Mouse (Mus musculus) Patski (cell line): ENCODE results near the gene Pdcl2. TPM values are rescaled to one million over a fixed set of nuclear protein-coding genes. Genes with fewer than 3 reads are reported as not detected.

ENCODE experiments used
- ATAC-seq: fragments of 100-300 bp; one replicate; pipeline ENCODE4 v1.8.0; 2021
- CTCF ChIA-PET: fragments of 350-600 bp; sonication (Branson Sonifier 250); formaldehyde crosslinking; loops from one replicate; lab custom pipeline; 2022; ENCODE audit warnings: inconsistent platforms; lab: Charles Lee
- POLR2A ChIA-PET: fragments of 350-600 bp; sonication (Branson Sonifier 250); formaldehyde crosslinking; loops from one replicate; lab custom pipeline; 2022; ENCODE audit warnings: antibody characterized with exemption, inconsistent platforms; lab: Charles Lee
- DNase-seq: peaks from one replicate; pipeline ENCODE4 v3.0.0-alpha.2; 2011; ENCODE audit warnings: low read depth, low spot score
- H3K27me3 ChIP-seq: fragments of 371-371 bp; one replicate; pipeline ENCODE4 v1.5.1; 2021
- CTCF ChIP-seq: fragments of 100-300 bp; IDR thresholded peaks from one replicate; pipeline ENCODE4 v1.5.1; 2021
- in situ Hi-C: fragments of 300-500 bp; cut with MboI; formaldehyde crosslinking; loops from 3 replicates; pipeline ENCODE4 v1.11.1; 2018; ENCODE audit warnings: low pct_unique_long_range_greater_than_20kb, mixed read lengths
- polyA plus RNA-seq: library from polyadenylated mRNA; unstranded; gene quantifications from one replicate; pipeline ENCODE4 v1.2.3, GENCODE M21; 2021

Gene Pdcl2
- polyA plus RNA-seq = not detected

DNA sequence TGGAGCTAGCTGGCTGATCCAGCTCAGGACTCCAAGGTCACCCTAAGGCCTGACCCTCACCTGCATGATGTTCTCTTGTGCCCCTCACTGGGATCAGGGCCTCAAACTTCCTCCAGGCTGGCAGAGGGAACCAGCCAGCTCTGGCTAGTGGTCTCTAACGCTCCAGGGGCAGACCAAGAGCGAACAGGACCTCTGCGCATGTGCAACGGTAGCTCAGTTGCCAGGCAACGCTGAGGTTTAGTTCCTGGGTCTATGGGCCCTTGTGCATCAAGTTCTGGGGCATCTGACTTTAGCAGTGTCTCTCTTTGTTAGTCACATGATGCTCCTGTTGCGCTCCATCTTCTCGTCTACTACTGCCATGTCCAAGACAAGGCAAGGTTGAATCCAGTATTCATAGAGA, at the start of gene Pdcl2:
Gene Pdcl2 (minus strand): TSS at position 204 of the 400 bp plus-strand sequence.
- CTCF ChIA-PET = no interaction called here
- ATAC-seq = no peak
- in situ Hi-C loops = no loop called here
- POLR2A ChIA-PET = no interaction called here
- no peak for DNase-seq
- peaks cover 8% of the 10 kb centered on the region for H3K27me3 ChIP-seq
- no peak for TF ChIP-seq CTCF

DNA sequence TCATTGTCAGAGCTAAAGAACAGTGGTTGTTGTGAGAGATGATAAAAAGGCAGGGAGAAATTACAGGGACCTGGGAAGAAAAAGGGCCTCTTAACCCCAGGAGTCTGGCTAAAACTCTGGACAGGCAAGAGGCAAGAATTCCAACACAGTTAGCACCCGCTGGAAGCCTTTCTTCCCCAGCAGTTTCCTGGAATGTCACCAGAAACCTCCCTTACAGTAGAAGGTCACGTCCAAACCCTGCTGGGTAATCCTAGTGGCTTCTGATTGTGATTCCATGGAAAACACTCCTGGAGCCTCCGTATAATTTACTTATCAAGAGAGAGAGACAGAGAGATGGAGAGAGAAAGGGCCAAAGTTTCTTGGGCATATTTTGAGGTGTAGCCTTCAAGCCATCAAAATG, 48.3 kb upstream of the Pdcl2 start:
- POLR2A ChIA-PET = no interaction called here
- H3K27me3 ChIP-seq = peaks cover 3% of the 10 kb centered on the region
- in situ Hi-C loops = no loop called here
- DNase-seq (no peak), ATAC-seq (no peak)
- CTCF ChIA-PET = no interaction called here
- TF ChIP-seq CTCF = no peak

DNA sequence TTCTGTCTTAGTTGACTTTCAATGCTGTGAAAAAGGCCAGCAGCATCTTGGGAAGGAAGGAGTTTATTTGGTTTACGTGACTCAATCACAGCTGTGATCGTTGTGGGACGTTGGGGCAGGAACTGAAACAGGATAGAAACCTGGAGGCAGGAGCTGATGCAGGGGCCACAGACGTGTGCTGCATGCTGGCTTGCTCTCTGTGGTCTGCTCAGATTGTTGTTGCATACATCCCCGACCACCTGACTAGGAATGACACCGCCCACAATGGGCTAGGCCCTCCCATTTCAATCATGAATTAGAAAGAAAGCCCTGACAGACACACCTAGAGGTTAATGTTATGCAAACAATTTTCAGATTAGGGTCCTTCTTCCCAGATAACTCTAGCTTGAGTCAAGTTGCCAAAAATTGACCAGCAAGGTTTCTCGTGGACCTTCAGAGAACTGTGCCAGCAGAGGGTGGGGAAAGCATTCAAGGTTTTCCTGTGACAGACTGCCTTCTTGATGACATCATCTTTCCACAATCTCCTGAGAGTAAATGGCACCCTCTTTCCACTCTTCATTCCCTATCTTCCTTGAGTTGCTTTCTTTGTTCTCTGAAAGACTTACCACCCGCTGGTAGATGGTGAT, 38.4 kb upstream of the Pdcl2 start:
- CTCF ChIA-PET = interaction anchor here (1.2 to 1.3 kb wide), 3 partner anchors 8 to 20 kb away, joined by 3 to 4 read pairs (median 4); no protein-coding TSS in a partner anchor
- in situ Hi-C loops = no loop called here
- H3K27me3 ChIP-seq = no peaks in the 10 kb centered on the region
- no peak for DNase-seq
- TF ChIP-seq CTCF = no peak
- POLR2A ChIA-PET = interaction anchor here (1.1 kb wide), 1 partner anchor 9 kb away, joined by 3 read pairs; no protein-coding TSS in a partner anchor
- ATAC-seq = no peak

DNA sequence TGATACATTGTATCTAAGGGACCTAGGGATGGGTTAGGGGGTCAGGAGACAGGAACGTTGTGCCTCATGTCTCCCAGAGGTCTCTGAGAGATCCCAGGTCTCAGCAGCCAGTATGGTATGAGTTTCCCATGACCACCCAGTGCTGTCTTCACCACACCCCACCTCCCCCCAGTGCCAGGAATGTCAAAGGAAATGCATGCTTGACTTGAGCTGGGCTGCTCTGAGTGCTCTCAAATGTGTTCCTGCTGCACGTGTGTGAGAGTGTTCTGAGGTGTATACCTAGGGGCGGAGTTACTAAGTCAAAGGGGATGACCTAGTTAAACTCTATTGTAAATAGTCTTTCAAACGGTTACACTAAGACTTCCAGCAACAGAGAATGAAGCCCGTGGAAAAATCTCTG, 34.5 kb upstream of the Pdcl2 start:
- ChIA-PET POLR2A (no interaction called here), CTCF (no interaction called here)
- in situ Hi-C loops = no loop called here
- ATAC-seq (peak; percentile 51), DNase-seq (no peak)
- no peaks in the 10 kb centered on the region for H3K27me3 ChIP-seq
- TF ChIP-seq CTCF = peak; percentile 11

DNA sequence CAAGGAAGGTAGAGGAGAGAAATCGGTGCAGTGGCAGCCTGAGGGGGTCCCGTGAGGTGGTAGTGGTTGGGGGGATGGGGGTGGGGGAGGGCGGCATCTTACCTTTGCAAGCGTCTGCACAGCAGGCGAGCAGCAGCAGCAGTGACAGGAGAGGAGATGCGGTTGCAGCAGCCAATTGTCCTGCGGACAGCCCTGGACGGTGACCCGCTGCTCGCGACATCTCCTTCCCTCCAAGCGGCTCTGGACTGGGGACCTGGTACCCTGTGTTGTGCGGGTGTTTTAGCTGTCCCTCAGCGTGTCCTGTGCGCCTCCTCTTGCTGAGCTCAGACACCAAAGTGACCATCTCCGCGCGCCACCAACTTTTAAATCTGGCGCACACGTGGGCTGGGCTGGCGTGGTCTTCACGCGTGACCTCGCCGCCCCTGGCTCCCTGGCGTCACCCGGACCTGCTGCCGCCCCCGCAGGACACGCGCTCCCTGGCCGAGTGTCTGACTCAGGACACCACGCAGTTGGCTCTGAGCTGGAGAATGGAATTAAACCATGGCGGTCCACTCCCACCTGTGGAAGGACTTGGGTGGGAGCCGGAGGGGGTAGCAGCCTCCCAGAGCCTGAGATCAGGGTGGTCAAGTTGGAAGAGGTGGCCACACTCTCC, 32.6 kb upstream of the Pdcl2 start, which contains the start of gene Nmu:
Gene Nmu (minus strand): TSS at position 336 of the 652 bp plus-strand sequence.
- DNase-seq = no peak
- CTCF ChIA-PET = no interaction called here
- no peaks in the 10 kb centered on the region for H3K27me3 ChIP-seq
- no peak for ATAC-seq
- POLR2A ChIA-PET = no interaction called here
- no peak for TF ChIP-seq CTCF
- in situ Hi-C loops = no loop called here

DNA sequence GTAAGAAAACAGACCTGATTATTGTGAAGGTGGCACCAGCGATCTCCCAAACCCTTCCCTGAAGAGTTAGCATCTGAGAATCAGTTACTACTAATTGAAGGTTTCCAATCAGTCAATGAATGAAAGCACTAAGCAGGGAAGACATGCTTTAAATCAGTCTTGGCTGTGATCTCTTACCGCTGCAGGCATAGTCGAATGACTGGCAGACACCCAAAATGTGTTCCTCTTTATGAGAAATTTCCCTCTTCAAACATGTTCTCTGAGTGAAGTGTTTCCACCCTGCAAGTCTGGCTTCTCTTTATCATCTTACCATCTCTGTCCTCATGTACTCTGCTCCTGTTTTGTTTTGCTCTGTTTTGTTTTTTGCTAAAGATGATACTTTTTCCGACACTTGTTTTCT, 29.8 kb upstream of the Pdcl2 start:
- in situ Hi-C loops = no loop called here
- no peak for ATAC-seq
- ChIA-PET POLR2A (no interaction called here), CTCF (no interaction called here)
- H3K27me3 ChIP-seq = no peaks in the 10 kb centered on the region
- no peak for TF ChIP-seq CTCF
- DNase-seq = no peak

DNA sequence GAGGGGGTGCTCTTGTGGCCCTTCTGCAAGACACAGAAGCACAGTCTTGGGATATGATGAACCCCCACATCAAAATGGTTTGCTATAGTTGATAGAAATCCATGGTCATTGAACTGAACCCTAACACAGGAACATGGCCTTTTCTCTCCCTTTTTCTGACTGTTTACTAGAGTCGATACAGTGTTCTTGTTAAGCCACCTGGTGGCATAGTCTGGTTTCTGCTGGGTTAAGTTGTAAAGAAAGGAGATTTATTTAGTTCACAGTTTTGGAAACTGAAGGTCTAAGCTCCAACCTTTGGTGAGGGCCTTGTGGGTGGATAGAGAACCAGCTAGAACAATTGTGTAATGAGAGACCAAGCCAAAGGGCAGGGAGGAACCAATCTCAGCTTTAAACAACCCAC, 29.1 kb upstream of the Pdcl2 start:
- ChIA-PET CTCF (interaction anchor here (1.3 kb wide), 1 partner anchor 26 kb away, joined by 3 read pairs; no protein-coding TSS in a partner anchor), POLR2A (no interaction called here)
- H3K27me3 ChIP-seq = no peaks in the 10 kb centered on the region
- DNase-seq (no peak), ATAC-seq (no peak)
- in situ Hi-C loops = no loop called here
- TF ChIP-seq CTCF = peak; percentile 38

DNA sequence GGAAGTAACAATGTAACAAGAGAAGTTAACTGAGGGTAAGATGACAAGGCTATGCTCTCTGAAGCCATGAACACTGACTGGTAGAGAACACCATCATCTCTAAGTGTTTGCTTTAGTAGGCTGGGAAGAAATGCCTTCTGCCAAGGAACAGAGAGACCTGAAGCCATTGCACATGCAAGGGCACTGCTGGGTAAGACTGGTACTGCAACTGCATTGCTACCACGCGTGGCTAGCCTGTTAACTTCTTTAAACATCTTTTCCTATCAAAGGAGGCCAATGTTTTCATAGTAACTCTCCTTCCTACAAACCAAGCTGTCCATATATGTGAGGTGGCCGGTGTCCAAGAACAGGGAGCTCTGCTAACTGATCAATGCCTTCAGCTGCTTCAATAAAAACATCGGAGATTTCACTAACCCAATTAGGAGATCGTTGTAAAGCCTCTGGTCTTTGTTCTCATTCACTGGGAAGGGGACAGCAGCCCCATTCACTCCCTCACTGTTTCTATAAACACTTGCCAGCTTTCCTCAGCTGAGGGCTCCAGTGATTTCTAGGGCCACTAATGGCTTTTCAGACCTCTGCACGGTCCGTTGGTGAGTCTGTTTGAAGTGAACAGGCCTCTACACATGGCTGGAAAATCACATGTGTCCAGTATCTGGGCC, 21.1 kb upstream of the Pdcl2 start:
- in situ Hi-C loops = no loop called here
- ATAC-seq = no peak

DNA sequence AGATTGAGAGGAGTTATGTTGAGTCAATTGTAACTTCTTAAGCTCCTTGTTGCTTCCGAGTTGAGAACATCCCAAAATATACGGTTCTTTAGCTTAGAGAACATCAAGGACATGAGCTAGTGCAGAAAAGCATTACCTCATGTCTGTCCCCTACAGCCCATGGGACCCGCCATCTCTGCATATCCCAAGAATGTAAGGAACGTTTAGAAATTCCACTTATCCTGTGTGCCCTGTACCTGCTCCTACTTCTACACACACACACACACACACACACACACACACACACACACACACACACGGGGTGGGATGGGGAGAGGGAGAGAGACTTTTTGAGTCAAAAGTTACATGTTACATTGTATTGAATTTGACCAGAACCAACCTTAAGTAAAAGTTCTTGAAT, 20.6 kb upstream of the Pdcl2 start:
- CTCF ChIA-PET = interaction anchor here (1.3 kb wide), 1 partner anchor 22 kb away, joined by 3 read pairs; no protein-coding TSS in a partner anchor
- in situ Hi-C loops = no loop called here
- H3K27me3 ChIP-seq = no peaks in the 10 kb centered on the region
- DNase-seq (no peak), ATAC-seq (no peak)
- TF ChIP-seq CTCF = no peak
- POLR2A ChIA-PET = no interaction called here

More for the DNA sequence above, 21.1 kb upstream of the Pdcl2 start:
- ChIA-PET CTCF (interaction anchor here (1.3 kb wide), 1 partner anchor 21 kb away, joined by 3 read pairs; no protein-coding TSS in a partner anchor), POLR2A (no interaction called here)
- no peak for DNase-seq
- no peaks in the 10 kb centered on the region for H3K27me3 ChIP-seq
- no peak for TF ChIP-seq CTCF

DNA sequence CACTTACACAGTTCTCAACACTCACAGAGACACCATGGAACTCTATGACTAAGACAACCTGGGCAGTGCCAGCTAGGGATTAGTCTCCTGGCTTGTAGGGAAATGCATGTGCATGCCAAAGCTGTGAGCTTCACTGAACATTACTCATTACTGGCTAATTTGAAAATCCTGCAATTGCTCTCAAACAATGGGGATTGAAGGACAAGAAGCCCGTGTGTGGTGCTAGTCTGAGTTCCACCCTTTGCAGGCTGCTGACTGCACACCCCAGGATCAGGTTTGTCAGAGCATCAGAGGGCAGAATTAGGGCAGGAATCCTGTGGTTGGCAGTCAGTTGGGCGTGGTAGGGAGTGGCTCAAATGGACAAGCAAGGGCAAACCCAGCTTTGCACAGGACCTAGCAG, 15.2 kb upstream of the Pdcl2 start:
- no peaks in the 10 kb centered on the region for H3K27me3 ChIP-seq
- peak; percentile 99 for ATAC-seq
- in situ Hi-C loops = no loop called here
- CTCF ChIA-PET = interaction anchor here (0.9 to 1.3 kb wide), 2 partner anchors 8 to 11 kb away, joined by 3 read pairs; no protein-coding TSS in a partner anchor
- DNase-seq = peak; percentile 99
- TF ChIP-seq CTCF = no peak
- POLR2A ChIA-PET = no interaction called here

DNA sequence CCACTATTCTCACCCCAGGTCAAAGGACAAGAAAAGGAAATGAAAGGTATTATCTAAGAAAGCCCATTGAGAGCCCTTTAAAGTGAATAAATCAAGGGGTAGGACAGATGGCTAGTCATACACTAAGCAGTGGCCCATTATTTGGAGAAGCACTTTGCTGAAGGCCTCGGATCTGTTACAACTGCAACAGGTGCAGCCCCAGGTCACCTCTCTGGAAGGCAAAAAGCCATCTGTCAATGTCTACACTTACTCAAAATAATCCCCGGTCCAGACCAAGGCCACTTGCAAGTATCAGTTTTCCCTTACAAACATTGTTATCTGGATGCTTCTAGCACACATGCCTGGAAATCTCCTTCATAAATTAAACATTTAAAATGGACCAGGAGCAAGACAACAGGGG, 10.0 kb upstream of the Pdcl2 start:
- ATAC-seq (no peak), DNase-seq (no peak)
- H3K27me3 ChIP-seq = peaks cover 4% of the 10 kb centered on the region
- CTCF ChIA-PET = no interaction called here
- in situ Hi-C loops = no loop called here
- no peak for TF ChIP-seq CTCF
- POLR2A ChIA-PET = no interaction called here
